8 mouse cellular contexts compared by ENCODE assay signal in genomic region chr11:109902616-109903598, GRCm38 (mm10).
DNase-seq lines count a peak whose midpoint lies in the region; ATAC-seq and TF ChIP-seq lines count a peak whose summit lies in the region.
"Had no signal": no experiment of that assay in that cellular context is flagged by ENCODE, and none has a peak within 500 bp of the region (broad histone marks: within the 10 kb centered on the region; RNA-seq: fewer than 3 reads in every experiment).

No protein-coding gene starts in this region.

- H3K4me1 ChIP-seq in lung, embryonic 14.5 days (ENCODE audit: insufficient read depth): no peaks in the 10 kb centered on the region
- no peaks in the 10 kb centered on the region for H3K4me1 ChIP-seq in lung, adult 2 months (ENCODE audit: control insufficient read depth, insufficient read depth, low read length)
- peaks cover 6% of the 10 kb centered on the region; the same call in 1 of the 2 replicates for H3K4me1 ChIP-seq in forebrain, embryonic 12.5 days
- no peaks in the 10 kb centered on the region for H3K4me1 ChIP-seq in neural tube, embryonic 11.5 days (ENCODE audit: control insufficient read depth, insufficient read depth, low read length)
- no peaks in the 10 kb centered on the region for H3K4me1 ChIP-seq in intestine, embryonic 15.5 days (replicated peaks)
- H3K4me1 ChIP-seq: neural tube, embryonic 12.5 days had no signal

- TF ChIP-seq CTCF in lung, embryonic 14.5 days (IDR thresholded peaks at IDR 0.05; ENCODE audit: low read depth): no peak
- TF ChIP-seq CTCF in lung, adult 2 months (IDR thresholded peaks at IDR 0.05; ENCODE audit: insufficient read depth, low read length): no peak

- H3K36me3 ChIP-seq in lung, embryonic 14.5 days (ENCODE audit: insufficient read depth): no peaks in the 10 kb centered on the region
- H3K36me3 ChIP-seq in forebrain, embryonic 12.5 days (replicated peaks): no peaks in the 10 kb centered on the region
- no peaks in the 10 kb centered on the region for H3K36me3 ChIP-seq in neural tube, embryonic 11.5 days (ENCODE audit: control insufficient read depth, insufficient read depth, low read length)
- H3K36me3 ChIP-seq in intestine, embryonic 15.5 days: no peaks in the 10 kb centered on the region
- H3K36me3 ChIP-seq: neural tube, embryonic 12.5 days had no signal

- no peak overlapping the region for H3K4me3 ChIP-seq in lung, embryonic 14.5 days (ENCODE audit: low read depth, low read length)
- H3K4me3 ChIP-seq in lung, adult 2 months (replicated peaks; ENCODE audit: extremely low read depth, low read depth, low read length): no peak overlapping the region
- no peak overlapping the region for H3K4me3 ChIP-seq in forebrain, embryonic 12.5 days (replicated peaks)
- H3K4me3 ChIP-seq in neural tube, embryonic 11.5 days (ENCODE audit: low read depth, low read length): no peak overlapping the region
- H3K4me3 ChIP-seq in intestine, embryonic 15.5 days (replicated peaks): no peak overlapping the region
- H3K4me3 ChIP-seq: neural tube, embryonic 12.5 days had no signal

- no peak overlapping the region for H3K4me2 ChIP-seq in lung, embryonic 14.5 days
- no peak overlapping the region for H3K4me2 ChIP-seq in forebrain, embryonic 12.5 days
- no peak overlapping the region for H3K4me2 ChIP-seq in neural tube, embryonic 11.5 days (ENCODE audit: low read depth)
- no peak overlapping the region for H3K4me2 ChIP-seq in intestine, embryonic 15.5 days (replicated peaks)
- H3K4me2 ChIP-seq: neural tube, embryonic 12.5 days had no signal

- no peaks in the 10 kb centered on the region; the same call in 1 of the 2 replicates for H3K9me3 ChIP-seq in lung, embryonic 14.5 days (ENCODE audit: low read depth, low read length)
- H3K9me3 ChIP-seq in forebrain, embryonic 12.5 days: no peaks in the 10 kb centered on the region
- no peaks in the 10 kb centered on the region for H3K9me3 ChIP-seq in neural tube, embryonic 11.5 days (ENCODE audit: control insufficient read depth, low read length)
- H3K9me3 ChIP-seq in intestine, embryonic 15.5 days: no peaks in the 10 kb centered on the region
- H3K9me3 ChIP-seq: neural tube, embryonic 12.5 days had no signal

- 29% methylated on average over 6 of the region's 6 CpGs for WGBS in lung, embryonic 14.5 days
- 42% methylated on average over 6 of the region's 6 CpGs for WGBS in lung, adult 2 months
- WGBS in forebrain, embryonic 12.5 days: 47% methylated on average over 6 of the region's 6 CpGs
- WGBS in neural tube, embryonic 11.5 days: 47% methylated on average over 6 of the region's 6 CpGs
- 47% methylated on average over 6 of the region's 6 CpGs for WGBS in intestine, embryonic 15.5 days

- TF ChIP-seq POLR2A in lung, adult 2 months (IDR thresholded peaks at IDR 0.05; ENCODE audit: borderline replicate concordance, extremely low read depth, low read depth, low read length): no peak

- H3K27ac ChIP-seq in lung, embryonic 14.5 days (ENCODE audit: low read depth): no peak overlapping the region
- H3K27ac ChIP-seq in forebrain, embryonic 12.5 days: 0 out of 2 replicates have a peak overlapping the region, but pooled peaks have one; percentile 19
- no peak overlapping the region for H3K27ac ChIP-seq in neural tube, embryonic 11.5 days (ENCODE audit: low read depth, low read length)
- H3K27ac ChIP-seq in intestine, embryonic 15.5 days: no peak overlapping the region
- H3K27ac ChIP-seq: neural tube, embryonic 12.5 days had no signal

- DNase-seq in lung, embryonic 14.5 days: peak; percentile 78
- no peak for DNase-seq in lung, adult 2 months
- DNase-seq in brain, embryonic 18.5 days (ENCODE audit: low read depth, low spot score): peak; percentile 84
- peak; percentile 35 for DNase-seq in neural tube, embryonic 11.5 days (ENCODE audit: low spot score)
- DNase-seq in thymus, postnatal 0 days (ENCODE audit: low spot score): no peak

- H3K27me3 ChIP-seq in lung, embryonic 14.5 days (ENCODE audit: insufficient read depth, low read length): no peaks in the 10 kb centered on the region
- no peaks in the 10 kb centered on the region for H3K27me3 ChIP-seq in forebrain, embryonic 12.5 days
- no peaks in the 10 kb centered on the region for H3K27me3 ChIP-seq in neural tube, embryonic 11.5 days (ENCODE audit: control insufficient read depth, insufficient read depth, low read length)
- H3K27me3 ChIP-seq in intestine, embryonic 15.5 days (replicated peaks): no peaks in the 10 kb centered on the region
- H3K27me3 ChIP-seq: neural tube, embryonic 12.5 days had no signal

- no peak overlapping the region for H3K9ac ChIP-seq in lung, embryonic 14.5 days
- H3K9ac ChIP-seq in forebrain, embryonic 12.5 days: no peak overlapping the region
- H3K9ac ChIP-seq in neural tube, embryonic 11.5 days (ENCODE audit: low read length): no peak overlapping the region
- no peak overlapping the region for H3K9ac ChIP-seq in intestine, embryonic 15.5 days
- H3K9ac ChIP-seq: neural tube, embryonic 12.5 days had no signal

- peak; percentile 11; the same call in 1 of the 2 replicates for ATAC-seq in lung, embryonic 14.5 days (ENCODE audit: insufficient read depth)
- peak; percentile 44; the same call in 1 of the 2 replicates for ATAC-seq in forebrain, embryonic 12.5 days (ENCODE audit: low FRiP score)
- no peak for ATAC-seq in neural tube, embryonic 11.5 days (ENCODE audit: insufficient read depth, low FRiP score, low TSS enrichment)
- no peak for ATAC-seq in intestine, embryonic 15.5 days

Comparison
In these comparisons a context has a peak if more than half of its experiments do, and no peak if none do; other contexts are left out.
1. DNase-seq: peak in lung, embryonic 14.5 days (single experiment), brain, embryonic 18.5 days (single experiment) and neural tube, embryonic 11.5 days (single experiment); none in lung, adult 2 months (single experiment) and thymus, postnatal 0 days (single experiment).
2. ATAC-seq: peak in lung, embryonic 14.5 days (single experiment) and forebrain, embryonic 12.5 days (single experiment); none in neural tube, embryonic 11.5 days (single experiment) and intestine, embryonic 15.5 days (single experiment).